Mouse (Mus musculus) embryonic stem cell, embryonic (primary cell): ENCODE measurements at regions not wholly inside any gene's neighbourhood (a gene's known extent, or its start where the extent isn't known, plus 50 kb on each side); places are given as distances from the start of the nearest gene placed in this dataset.

Experiments
- CTCF ChIA-PET, 4 experiments: fragments of 300-600 bp in 2 of 4; fragments of 350-600 bp in 2 of 4; sonication (Branson Sonifier 250); formaldehyde crosslinking; loops; one replicate each; lab custom pipeline; 2022; ENCODE audit warnings: inconsistent platforms in 2 of 4; lab: Charles Lee
- POLR2A ChIA-PET, 4 experiments: fragments of 300-600 bp in 2 of 4; fragments of 350-600 bp in 2 of 4; sonication (Branson Sonifier 250); formaldehyde crosslinking; loops; one replicate each; lab custom pipeline; 2022; ENCODE audit warnings: antibody characterized with exemption in 4 of 4, inconsistent platforms in 1 of 4; lab: Charles Lee

- ChIA-PET CTCF (interaction anchor here in 1 of 4 experiments (1.9 kb wide), 1 partner anchor 17 kb away, joined by 5 read pairs; no protein-coding TSS in a partner anchor), POLR2A (interaction anchor here in 1 of 4 experiments (0.6 to 1.2 kb wide), 3 partner anchors 8 to 1337 kb away, joined by 3 read pairs; no protein-coding TSS in a partner anchor)
Observed at GRCm38 (mm10) chr1:189063699-189064098, 56.1 kb upstream of the Kctd3 start.

GRCm38 (mm10) chr1:189063209-189063608 lies 55.6 kb upstream of the Kctd3 start:
- CTCF ChIA-PET: interaction anchor here in 1 of 4 experiments (1.9 kb wide), 1 partner anchor 17 kb away, joined by 5 read pairs; no protein-coding TSS in a partner anchor
- POLR2A ChIA-PET: no interaction called here
